Mouse (Mus musculus): Measurements from ENCODE around the gene Arhgef28.

GRCm38 (mm10) chr13:98254921-98255320 is 48.7 kb upstream of the Arhgef28 start:
- TF ChIP-seq CTCF (IDR thresholded peaks at IDR 0.05; ENCODE audit: low read depth, low read length), result no peak
- TF ChIP-seq TAL1 (conservative IDR thresholded peaks at IDR 0.05; ENCODE audit: low read depth, low read length), result no peak
- TF ChIP-seq POLR2AphosphoS5 (IDR thresholded peaks at IDR 0.05; ENCODE audit: insufficient replicate concordance, low read depth, low read length), result no peak
- no peak for TF ChIP-seq GATA1 (IDR thresholded peaks at IDR 0.05; ENCODE audit: borderline replicate concordance, low read length)
